10 mouse cellular contexts compared by ENCODE assay signal in the genomic region with DNA sequence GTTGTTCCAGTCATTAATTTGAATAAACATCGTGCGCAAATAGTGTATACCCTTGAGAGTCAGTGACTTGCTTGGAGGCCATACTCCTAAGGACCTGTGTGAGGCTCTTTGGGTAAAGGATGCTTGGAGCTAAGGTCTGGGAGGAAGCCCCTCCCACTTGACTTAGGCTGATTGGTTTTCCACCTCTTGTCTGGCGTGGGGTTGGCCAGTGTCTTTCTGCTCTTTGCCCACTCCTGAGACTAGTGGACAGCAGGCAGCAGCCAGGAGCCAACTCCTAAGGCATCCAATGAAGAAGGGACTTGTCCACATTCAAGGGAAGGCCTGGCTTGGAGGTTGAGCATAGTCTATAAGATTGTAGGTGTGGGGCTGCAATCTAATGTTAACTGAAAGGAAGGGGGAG. TPM values are rescaled to one million over a fixed set of nuclear protein-coding genes. Genes with fewer than 3 reads are reported as not detected.
DNase-seq lines count a peak whose midpoint lies in the region; ATAC-seq and TF ChIP-seq lines count a peak whose summit lies in the region.
"Had no signal": no experiment of that assay in that cellular context is flagged by ENCODE, and none has a peak within 500 bp of the region (broad histone marks: within the 10 kb centered on the region; RNA-seq: fewer than 3 reads in every experiment).

No protein-coding gene starts in this region.

- no peak overlapping the region for H3K4me2 ChIP-seq in intestine, embryonic 16.5 days (ENCODE audit: low read depth, low read length)

- H3K27me3 ChIP-seq in intestine, embryonic 16.5 days (replicated peaks; ENCODE audit: control insufficient read depth, insufficient read depth, low read length): no peaks in the 10 kb centered on the region

- no peak for TF ChIP-seq CTCF in gastrocnemius, adult 2 months (IDR thresholded peaks at IDR 0.05)

- H3K9ac ChIP-seq in intestine, embryonic 16.5 days (ENCODE audit: low read depth, low read length): no peak overlapping the region
- H3K9ac ChIP-seq: midbrain, embryonic 12.5 days had no signal

- H3K9me3 ChIP-seq in intestine, embryonic 16.5 days (ENCODE audit: control insufficient read depth, low read length): no peaks in the 10 kb centered on the region
- H3K9me3 ChIP-seq: midbrain, embryonic 12.5 days had no signal

- no peak for DNase-seq in gastrocnemius, adult 2 months
- DNase-seq in gastrocnemius, adult 18-20 months (ENCODE audit: low spot score): no peak
- peak; percentile 26 to 27 for DNase-seq in kidney, postnatal 36 days
- no peak for DNase-seq in kidney, postnatal 10 days
- peak; percentile 73 for DNase-seq in 3T3-L1 (ENCODE audit: low read depth, low spot score)
- peak; percentile 30 for DNase-seq in cerebellum, adult 8-10 months
- DNase-seq in gastrocnemius, adult 8-10 months (ENCODE audit: low spot score in 2 of 2): no peak
- DNase-seq: layer of hippocampus, postnatal 36 days had no signal

- no peak for ATAC-seq in intestine, embryonic 16.5 days

- peak overlapping the region; percentile 61 for H3K27ac ChIP-seq in gastrocnemius, adult 2 months
- no peak overlapping the region for H3K27ac ChIP-seq in intestine, embryonic 16.5 days (ENCODE audit: low read length)
- H3K27ac ChIP-seq: midbrain, embryonic 12.5 days had no signal

- 64% methylated on average over 3 of the region's 3 CpGs for WGBS in intestine, embryonic 16.5 days

- peaks cover 21% of the 10 kb centered on the region for H3K4me1 ChIP-seq in intestine, embryonic 16.5 days (ENCODE audit: control insufficient read depth, insufficient read depth, low read length)

- no peak overlapping the region for H3K4me3 ChIP-seq in gastrocnemius, adult 2 months
- no peak overlapping the region for H3K4me3 ChIP-seq in intestine, embryonic 16.5 days (ENCODE audit: low read length)

- H3K36me3 ChIP-seq in intestine, embryonic 16.5 days (ENCODE audit: control insufficient read depth, insufficient read depth, low read length): no peaks in the 10 kb centered on the region
- H3K36me3 ChIP-seq: midbrain, embryonic 12.5 days had no signal

- intact Hi-C loops in gastrocnemius, adult 2 months (cut with DNase I): no loop called here

RNA-seq across cellular contexts. Expression of gene Epb41l1, which starts 53.4 kb away (rescaled TPM):
- 1 to 10 TPM; 3.8 to 4.6 TPM for total RNA-seq in gastrocnemius, adult 2 months (2021)
- 1 to 10 TPM; 4.6 to 4.8 TPM for total RNA-seq in gastrocnemius, adult 18-20 months (2021)
- 1.7 and 2.0 TPM in 2 replicates for polyA plus RNA-seq in intestine, embryonic 16.5 days (2015; fragmentation: Nextera tagmentation; extraction: Ambion mirVana)
- total RNA-seq in gastrocnemius, adult 8-10 months (2022): 1 to 10 TPM; 3.0 to 6.0 (median 3.5) TPM

Comparison
In these comparisons a context has a peak if more than half of its experiments do, and no peak if none do; other contexts are left out.
1. DNase-seq: peak in kidney, postnatal 36 days (2 of 2), 3T3-L1 (single experiment) and cerebellum, adult 8-10 months (single experiment); none in gastrocnemius, adult 2 months (single experiment), gastrocnemius, adult 18-20 months (single experiment), kidney, postnatal 10 days (single experiment) and gastrocnemius, adult 8-10 months (0 of 2).